ENCODE assay signal across 8 mouse cellular contexts in the genomic region with DNA sequence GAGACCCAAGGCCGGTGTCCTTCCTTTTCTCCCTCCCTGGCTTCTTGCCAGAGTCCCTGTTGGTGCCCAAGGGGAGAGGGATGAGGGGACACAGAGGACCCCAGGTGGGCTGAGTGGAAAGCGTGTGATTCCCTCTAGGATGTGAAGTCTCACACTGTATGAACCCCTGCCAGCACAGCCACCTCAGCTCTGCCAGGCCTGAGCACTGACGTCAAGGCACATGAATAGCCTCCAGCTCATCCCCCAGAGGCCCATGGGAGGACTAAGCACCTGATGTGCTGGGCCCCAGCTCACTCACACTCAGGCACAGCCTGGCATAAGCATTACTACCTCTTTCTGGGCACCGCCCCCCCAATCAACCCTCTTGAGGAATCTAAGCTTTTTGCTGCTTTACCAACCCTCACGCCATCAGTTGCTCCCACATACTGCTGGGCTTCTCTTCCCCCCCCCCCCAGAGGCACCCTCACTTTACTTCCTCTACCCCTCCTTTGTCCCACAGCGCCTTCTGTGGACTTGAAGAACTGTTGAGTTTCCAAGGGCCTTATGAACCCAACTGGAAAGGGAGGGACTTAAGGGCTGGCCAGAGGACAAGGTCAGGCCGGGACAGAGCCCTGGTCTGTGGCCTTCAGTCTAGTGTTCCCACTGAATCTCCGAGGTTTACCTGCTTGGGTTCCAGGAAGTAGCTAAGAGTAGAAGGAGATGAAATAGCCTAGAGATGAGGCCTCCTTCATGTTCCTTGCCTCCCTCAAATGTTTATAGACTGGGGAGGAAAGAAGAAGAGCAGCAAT. TPM values are rescaled to one million over a fixed set of nuclear protein-coding genes. Genes with fewer than 3 reads are reported as not detected.
DNase-seq lines count a peak whose midpoint lies in the region; ATAC-seq lines count a peak whose summit lies in the region.
"Had no signal": no experiment of that assay in that cellular context is flagged by ENCODE, and none has a peak within 500 bp of the region (broad histone marks: within the 10 kb centered on the region; RNA-seq: fewer than 3 reads in every experiment).

No protein-coding gene starts in this region.

- no peak overlapping the region for H3K9ac ChIP-seq in midbrain, embryonic 11.5 days (ENCODE audit: low read length)
- H3K9ac ChIP-seq: liver, embryonic 14.5 days had no signal

- H3K4me2 ChIP-seq in midbrain, embryonic 11.5 days, result no peak overlapping the region

- ATAC-seq in midbrain, embryonic 11.5 days (ENCODE audit: low FRiP score), result no peak

- DNase-seq in right cerebral cortex, postnatal 25 days, result peak; percentile 12
- DNase-seq in right cerebral cortex, adult 2 months (ENCODE audit: low spot score in 2 of 2), result no peak
- peak; percentile 79 for DNase-seq in gastrocnemius, postnatal 25 days
- peak; percentile 82 for DNase-seq in heart, postnatal 4 days
- DNase-seq in MN1 (ENCODE audit: low spot score), result no peak
- no peak for DNase-seq in midbrain, embryonic 11.5 days (ENCODE audit: low spot score, missing footprints)
- no peak for DNase-seq in embryo, embryonic 9.5 days (ENCODE audit: extremely low spot score)

- no peaks in the 10 kb centered on the region for H3K36me3 ChIP-seq in midbrain, embryonic 11.5 days (ENCODE audit: control insufficient read depth, insufficient read depth, low read length)

- H3K4me3 ChIP-seq in midbrain, embryonic 11.5 days (ENCODE audit: low read depth, low read length), result no peak overlapping the region

- 82% methylated on average over 8 of the region's 8 CpGs for WGBS in midbrain, embryonic 11.5 days

- no peak overlapping the region for H3K27ac ChIP-seq in midbrain, embryonic 11.5 days (ENCODE audit: low read depth, low read length)
- H3K27ac ChIP-seq: liver, embryonic 14.5 days had no signal

- no peaks in the 10 kb centered on the region for H3K4me1 ChIP-seq in midbrain, embryonic 11.5 days (ENCODE audit: control insufficient read depth, insufficient read depth, low read length)

- no peaks in the 10 kb centered on the region for H3K27me3 ChIP-seq in midbrain, embryonic 11.5 days (ENCODE audit: control insufficient read depth, insufficient read depth, low read length)

- H3K9me3 ChIP-seq in midbrain, embryonic 11.5 days (ENCODE audit: control insufficient read depth, low read length), result no peaks in the 10 kb centered on the region

RNA-seq across cellular contexts. Expression of a gene that starts 40.8 kb away (rescaled TPM):
- 1,000 to 10,000 TPM; 1,248 to 1,686 TPM for total RNA-seq in gastrocnemius, postnatal 25 days (2021)
- 1,000 to 10,000 TPM; 1,069 to 1,171 TPM for total RNA-seq in heart, postnatal 4 days (2021)
- polyA plus RNA-seq in midbrain, embryonic 11.5 days (2014; fragmentation: Nextera tagmentation; extraction: Ambion mirVana), result 20.0 and 20.9 TPM in 2 replicates

RNA-seq across cellular contexts. Expression of a gene that starts 58.9 kb away (rescaled TPM):
- total RNA-seq in gastrocnemius, postnatal 25 days (2021), result 1 to 10 TPM; 2.3 to 3.2 TPM
- total RNA-seq in heart, postnatal 4 days (2021), result 1 to 10 TPM; 3.5 to 4.7 TPM
- polyA plus RNA-seq in midbrain, embryonic 11.5 days (2014; fragmentation: Nextera tagmentation; extraction: Ambion mirVana), result 18.2 and 18.9 TPM in 2 replicates

Comparison
In these comparisons a context has a peak if more than half of its experiments do, and no peak if none do; other contexts are left out.
1. DNase-seq: peak in right cerebral cortex, postnatal 25 days (single experiment), gastrocnemius, postnatal 25 days (single experiment) and heart, postnatal 4 days (single experiment); none in right cerebral cortex, adult 2 months (0 of 2), MN1 (single experiment), midbrain, embryonic 11.5 days (single experiment) and embryo, embryonic 9.5 days (single experiment).